Mouse (Mus musculus) cerebellum, adult 11-12 months (tissue): ENCODE measurements around the gene Sephs1.
A peak's percentile ranks its signal among the peaks of the same experiment; 100 is the strongest.

ENCODE experiments used
- DNase-seq: peaks from one replicate; pipeline ENCODE4 v3.0.0; 2022

Sephs1 gene

GRCm38 (mm10) chr2:4881350-4882248 is at the start of gene Sephs1:
Gene Sephs1 (plus strand): TSS chr2:4881564.
- peak; percentile 89 for DNase-seq

GRCm38 (mm10) chr2:4832166-4832565 is 49.2 kb upstream of the Sephs1 start:
- DNase-seq, result no peak

- no peak for DNase-seq
Measured at GRCm38 (mm10) chr2:4849449-4849848, 31.9 kb upstream of the Sephs1 start.

GRCm38 (mm10) chr2:4857186-4857585 is 24.2 kb upstream of the Sephs1 start:
- DNase-seq, result no peak

- DNase-seq, result no peak
Measured at GRCm38 (mm10) chr2:4858161-4858560, 23.2 kb upstream of the Sephs1 start.

GRCm38 (mm10) chr2:4864008-4864816 is 17.2 kb upstream of the Sephs1 start:
- no peak for DNase-seq

- no peak for DNase-seq
Measured at GRCm38 (mm10) chr2:4864817-4865296, 16.5 kb upstream of the Sephs1 start.

- no peak for DNase-seq
Measured at GRCm38 (mm10) chr2:4868028-4868725, 13.2 kb upstream of the Sephs1 start.

- DNase-seq, result no peak
Measured at GRCm38 (mm10) chr2:4872740-4873139, 8.6 kb upstream of the Sephs1 start.

- DNase-seq, result no peak
Measured at GRCm38 (mm10) chr2:4873331-4873730, 8.0 kb upstream of the Sephs1 start.

- DNase-seq, result no peak
Measured at GRCm38 (mm10) chr2:4875090-4875489, 6.3 kb upstream of the Sephs1 start.

GRCm38 (mm10) chr2:4876131-4876530 is 5.2 kb upstream of the Sephs1 start:
- DNase-seq, result no peak

- DNase-seq, result peak; percentile 60
Measured at GRCm38 (mm10) chr2:4880737-4881349, 521 bp upstream of the Sephs1 start.

GRCm38 (mm10) chr2:4882249-4882791 is 956 bp downstream of the Sephs1 start:
- DNase-seq, result no peak

GRCm38 (mm10) chr2:4883009-4883704 is 1.8 kb downstream of the Sephs1 start:
- DNase-seq, result no peak

- DNase-seq, result no peak
Measured at GRCm38 (mm10) chr2:4886896-4887295, 5.5 kb downstream of the Sephs1 start.

GRCm38 (mm10) chr2:4895598-4895997 is 14.2 kb downstream of the Sephs1 start:
- no peak for DNase-seq

GRCm38 (mm10) chr2:4896970-4897369 is 15.6 kb downstream of the Sephs1 start:
- no peak for DNase-seq

GRCm38 (mm10) chr2:4900624-4901023 is 19.3 kb downstream of the Sephs1 start:
- DNase-seq, result no peak

- DNase-seq, result no peak
Measured at GRCm38 (mm10) chr2:4902346-4902745, 21.0 kb downstream of the Sephs1 start.

- DNase-seq, result no peak
Measured at GRCm38 (mm10) chr2:4907120-4907519, 25.8 kb downstream of the Sephs1 start.

GRCm38 (mm10) chr2:4907916-4908315 is 26.6 kb downstream of the Sephs1 start:
- no peak for DNase-seq
